Mouse (Mus musculus) spleen, postnatal 14 days (tissue): ENCODE measurements at regions not wholly inside any gene's neighbourhood (a gene's known extent, or its start where the extent isn't known, plus 50 kb on each side); places are given as distances from the start of the nearest gene placed in this dataset.

ENCODE experiments used
- DNase-seq, 2 experiments: peaks; one replicate each; pipeline ENCODE4 v3.0.0; 2021 to 2022; ENCODE audit warnings: low spot score in 2 of 2

DNA sequence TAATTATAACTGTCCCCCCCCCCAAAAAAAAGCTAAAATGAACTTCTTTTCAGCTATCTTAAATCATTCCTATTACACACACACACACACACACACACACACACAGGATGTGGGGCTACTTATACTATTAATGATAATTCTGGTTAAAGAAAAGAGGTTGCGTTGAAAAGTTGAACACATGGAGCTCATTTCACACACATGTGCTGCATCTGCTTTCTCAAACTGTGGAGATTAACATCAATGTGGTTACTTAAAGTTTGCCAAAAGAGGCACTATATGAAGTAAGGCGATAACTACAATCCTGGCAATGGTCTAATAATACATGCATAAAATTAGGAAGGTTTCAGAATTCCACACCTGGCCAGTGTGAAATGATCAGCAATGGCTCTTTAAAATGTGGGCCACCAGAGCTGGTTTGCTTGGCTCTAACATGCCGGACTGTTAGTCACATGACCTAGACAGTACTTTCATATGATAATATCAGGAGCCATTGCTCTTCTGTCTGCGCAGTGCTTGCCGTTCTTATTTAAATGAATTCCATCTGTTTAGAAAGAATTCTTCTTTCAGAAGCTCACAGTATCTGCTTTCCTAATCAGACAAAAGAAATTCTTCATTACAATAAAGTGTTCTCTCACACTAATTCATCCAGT, 598.4 kb upstream of the Fam92a start:
- no peak for DNase-seq

DNA sequence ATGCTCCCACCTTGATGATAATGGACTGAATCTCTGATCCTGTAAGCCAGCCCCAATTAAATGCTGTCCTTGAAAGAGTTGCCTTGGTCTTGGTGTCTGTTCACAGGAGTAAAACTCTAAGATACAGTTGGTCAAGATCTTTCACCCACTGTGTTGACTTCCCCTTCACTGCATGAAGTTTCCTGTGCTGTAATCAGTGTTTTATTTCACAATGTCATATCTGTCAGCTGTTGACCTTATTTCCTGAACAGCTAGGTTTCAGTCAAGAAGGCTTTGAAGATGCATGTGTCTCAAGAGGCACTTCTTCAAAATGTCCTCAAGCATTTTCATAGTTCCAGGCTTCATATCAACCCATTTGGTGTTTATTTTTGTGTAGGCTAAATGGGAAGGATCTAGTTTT, 597.3 kb upstream of the Fam92a start:
- DNase-seq: no peak

DNA sequence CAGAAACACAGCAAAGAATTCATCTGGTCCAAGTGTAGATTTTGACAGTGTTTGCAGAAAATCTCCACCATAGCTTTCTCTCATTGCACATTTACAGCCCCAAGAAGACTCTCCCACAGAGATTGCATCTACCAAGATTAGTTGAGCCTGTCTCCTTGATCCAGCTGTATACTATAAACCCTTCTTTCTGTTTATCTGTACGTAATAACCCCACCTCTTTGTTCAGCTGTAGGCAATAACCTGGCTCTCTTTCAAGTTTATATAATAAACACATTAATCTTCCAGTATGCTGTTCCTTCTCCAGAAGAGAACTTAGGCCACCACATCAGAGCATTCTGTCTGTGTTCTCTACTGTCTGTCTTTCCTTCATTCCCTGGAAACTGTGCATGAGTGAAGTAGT, 594.9 kb upstream of the Fam92a start:
- no peak for DNase-seq

GRCm38 (mm10) chr4:12750817-12751216, 579.0 kb upstream of the Fam92a start:
- DNase-seq: no peak

GRCm38 (mm10) chr4:12749874-12750273, 578.1 kb upstream of the Fam92a start:
- DNase-seq: no peak

- DNase-seq: no peak
Measured at GRCm38 (mm10) chr4:12743714-12744327, 572.0 kb upstream of the Fam92a start.

- DNase-seq: no peak
Measured at GRCm38 (mm10) chr4:12736411-12736810, 564.6 kb upstream of the Fam92a start.

DNA sequence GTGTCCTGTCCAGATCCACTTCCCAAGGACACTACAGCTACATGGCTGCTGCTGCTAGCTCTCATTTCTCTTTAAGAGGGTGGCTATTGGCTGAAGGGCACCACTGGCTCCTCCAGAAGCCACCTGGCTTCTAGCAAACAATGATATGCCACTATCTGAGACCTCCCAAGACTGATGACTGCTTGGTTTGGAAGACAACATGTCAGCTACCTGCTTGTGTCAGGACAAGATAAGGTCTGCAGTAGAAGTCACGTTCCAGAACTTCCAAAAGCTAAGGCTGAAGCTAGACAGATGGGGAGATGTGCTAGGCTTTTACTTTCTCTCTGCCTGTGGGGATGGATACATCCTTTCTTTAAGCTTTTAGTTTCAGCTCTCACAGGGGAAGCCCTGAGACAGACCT, 528.4 kb upstream of the Fam92a start:
- no peak for DNase-seq

DNA sequence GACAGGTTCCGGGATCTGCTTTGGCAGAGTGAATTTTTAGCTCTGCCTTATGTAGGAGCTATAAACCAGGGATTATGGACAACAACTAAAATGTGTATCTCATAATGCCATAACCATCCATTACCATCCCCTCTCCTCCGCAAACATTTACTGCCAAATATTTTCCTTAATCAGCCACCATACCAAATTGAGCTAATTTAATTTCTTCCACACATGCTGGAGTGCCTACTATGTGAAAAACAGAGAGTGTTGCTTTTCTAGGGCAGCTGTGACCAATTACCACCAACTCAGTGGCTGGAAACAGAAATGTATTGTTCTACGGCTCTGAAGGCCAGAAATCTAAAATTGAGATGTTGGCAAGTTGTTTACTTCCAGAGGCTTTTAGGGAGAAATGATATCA, 506.0 kb upstream of the Fam92a start:
- no peak for DNase-seq

DNA sequence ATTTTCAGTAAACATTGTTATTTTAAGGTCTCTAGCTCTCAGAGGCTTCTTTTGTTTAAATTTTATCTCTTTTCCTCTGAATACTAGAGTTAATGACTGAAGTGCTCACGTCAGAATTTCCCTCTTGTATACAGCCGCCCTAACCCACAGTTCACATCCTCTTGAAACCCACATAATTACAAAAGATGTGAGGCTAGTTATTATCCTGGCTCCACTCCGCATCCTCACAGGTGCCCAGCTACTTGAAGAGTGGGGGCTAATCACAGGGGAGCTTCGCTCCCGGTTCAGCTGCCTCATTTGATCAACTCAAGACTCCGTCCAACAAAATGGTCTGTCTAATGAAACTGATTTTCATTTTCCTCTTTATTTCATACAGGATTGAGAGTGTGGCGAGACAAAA, 499.6 kb upstream of the Fam92a start:
- no peak for DNase-seq

DNA sequence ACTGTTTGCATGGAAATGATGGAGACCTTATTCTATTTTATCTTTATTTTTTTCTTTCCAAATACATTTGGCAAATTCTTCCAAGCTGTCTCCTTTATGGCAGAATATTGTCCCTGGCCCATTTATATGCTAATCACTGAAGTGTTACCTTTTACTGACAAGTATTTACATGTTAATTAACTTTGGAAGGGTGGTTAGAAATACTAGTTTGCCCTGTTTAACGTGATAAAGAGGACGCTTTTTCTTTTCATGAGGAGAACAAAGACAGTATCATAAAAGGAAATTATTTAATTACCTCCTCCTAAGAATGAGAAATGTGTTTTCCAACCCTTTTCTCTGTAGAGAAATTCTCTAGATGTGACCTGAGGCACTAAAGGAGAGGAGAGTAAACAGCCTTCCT, 491.4 kb upstream of the Fam92a start:
- no peak for DNase-seq

DNA sequence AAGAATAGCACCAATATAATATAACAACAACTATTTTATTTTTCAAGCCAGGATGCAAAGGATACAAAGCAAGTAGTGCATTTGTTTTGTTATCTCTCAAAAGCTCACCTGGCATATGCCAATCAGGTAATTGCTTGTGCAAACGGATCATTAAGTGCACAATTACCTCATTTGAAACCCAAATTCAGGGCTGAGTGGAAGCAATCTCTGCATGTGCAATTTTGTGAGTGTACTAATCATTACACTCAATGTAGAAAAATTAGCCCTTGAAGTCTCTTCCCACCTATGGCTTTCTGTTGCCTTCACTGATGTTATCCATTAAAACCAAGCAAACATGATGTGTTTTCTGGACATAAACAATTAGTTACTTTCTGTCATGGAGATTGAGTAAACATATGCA, 490.9 kb upstream of the Fam92a start:
- no peak for DNase-seq

DNA sequence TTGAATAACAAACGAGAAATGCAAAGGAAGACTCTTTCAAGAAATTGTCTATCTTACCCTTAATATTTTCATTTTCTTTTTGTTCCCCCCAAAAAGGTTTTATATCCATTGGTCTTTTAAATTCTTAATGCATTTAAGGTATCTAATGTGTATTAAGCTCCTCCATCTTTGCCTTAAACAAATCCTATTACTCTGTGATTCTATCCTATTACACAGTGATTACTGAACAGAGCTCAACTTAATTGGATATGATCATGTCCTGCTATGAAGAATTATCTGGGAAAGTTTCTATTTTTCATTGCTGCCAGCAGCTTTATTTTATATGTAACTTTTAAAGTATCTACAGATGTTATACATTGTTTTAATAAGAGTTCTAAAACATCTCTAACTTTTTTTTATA, 487.3 kb upstream of the Fam92a start:
- DNase-seq: no peak

DNA sequence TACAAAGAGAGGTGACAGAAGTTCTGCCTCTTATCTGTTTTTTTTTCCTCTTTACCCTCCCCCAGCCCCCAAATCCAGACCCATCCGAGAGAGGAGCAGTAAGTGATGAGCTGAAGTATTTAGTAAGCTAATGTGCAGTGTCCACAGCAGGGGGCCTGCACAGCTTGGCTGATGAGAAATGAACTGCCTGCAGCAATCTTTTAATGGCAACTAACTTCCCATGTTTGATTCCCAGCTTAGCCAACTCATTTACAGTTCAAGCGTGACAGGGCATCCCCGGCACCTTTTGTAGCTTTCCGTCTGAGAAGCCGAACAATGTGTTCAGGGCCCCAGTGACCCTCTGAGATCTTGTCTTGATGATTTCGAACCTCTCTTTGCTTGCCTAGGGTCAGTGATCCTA, 486.8 kb upstream of the Fam92a start:
- no peak for DNase-seq

- no peak for DNase-seq
Measured at GRCm38 (mm10) chr4:12657820-12658219, 486.0 kb upstream of the Fam92a start.

DNA sequence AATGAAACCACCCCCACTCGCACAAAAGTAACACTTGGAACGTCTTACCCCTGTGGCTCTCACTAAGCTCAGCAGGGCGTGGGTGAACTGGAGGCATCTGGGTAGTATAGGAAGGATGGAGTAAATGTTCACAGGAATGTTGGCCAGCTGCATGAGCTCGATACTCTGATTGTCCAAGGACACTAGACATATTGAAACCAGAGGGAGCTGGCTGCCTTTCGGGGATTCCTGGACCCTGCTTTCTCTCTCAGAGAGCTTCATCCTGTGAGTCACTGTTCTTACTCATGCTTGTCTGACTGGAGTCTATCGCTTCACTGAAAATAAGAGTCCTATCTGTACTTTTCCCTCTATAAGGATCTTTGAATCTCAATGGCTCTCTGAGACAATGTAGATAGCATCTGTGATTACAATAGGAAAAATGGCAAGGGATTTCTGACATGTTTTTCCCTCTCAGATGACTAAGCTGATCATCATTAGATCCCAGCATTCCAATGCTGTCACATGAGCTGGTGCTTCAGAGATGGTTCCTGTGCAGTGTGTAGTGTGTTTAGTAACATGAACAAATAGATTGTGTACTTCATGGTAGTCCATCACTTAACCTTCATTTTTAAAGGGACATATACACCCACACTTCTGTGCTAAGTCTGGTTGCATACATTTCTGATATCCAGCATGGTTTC, 485.2 kb upstream of the Fam92a start:
- no peak for DNase-seq

DNA sequence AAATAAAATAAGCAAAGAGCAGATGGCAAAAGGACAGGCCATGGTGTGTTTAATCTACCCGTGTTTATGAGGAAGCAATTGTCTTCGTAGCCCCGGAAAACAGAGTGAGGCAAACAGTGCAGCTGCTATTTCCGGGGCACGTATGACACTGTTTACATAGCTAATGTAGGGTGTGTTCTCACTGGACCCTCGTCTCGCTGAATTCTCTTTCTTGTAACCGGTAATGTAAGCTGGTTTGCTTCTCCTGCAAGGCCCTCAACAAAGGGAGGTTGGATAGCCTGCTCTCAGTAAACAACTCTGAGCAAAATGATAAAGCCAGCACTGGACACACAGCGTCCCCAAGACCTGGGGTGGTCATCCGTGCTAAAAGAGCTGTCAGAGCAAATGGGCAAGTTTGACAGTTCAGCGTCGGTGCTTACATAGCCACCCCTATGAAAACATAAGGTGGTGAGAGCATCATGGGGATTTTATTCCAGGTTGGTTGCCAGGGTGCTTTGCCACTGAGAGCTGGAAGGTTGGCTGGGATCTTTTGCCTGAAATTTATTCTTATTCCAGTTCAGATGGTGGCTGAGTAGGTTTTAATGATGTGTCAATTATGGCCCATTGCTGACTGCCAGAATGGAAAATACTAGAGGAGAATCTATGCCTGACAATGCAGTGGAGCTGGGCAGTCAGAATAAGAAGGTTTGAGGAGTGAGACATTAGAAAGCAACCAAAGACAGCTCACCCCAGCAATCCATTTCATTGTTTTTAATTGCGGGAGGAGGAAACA, 483.8 kb upstream of the Fam92a start:
- DNase-seq: no peak

GRCm38 (mm10) chr4:12654568-12655456, 483.0 kb upstream of the Fam92a start:
- DNase-seq: no peak

DNA sequence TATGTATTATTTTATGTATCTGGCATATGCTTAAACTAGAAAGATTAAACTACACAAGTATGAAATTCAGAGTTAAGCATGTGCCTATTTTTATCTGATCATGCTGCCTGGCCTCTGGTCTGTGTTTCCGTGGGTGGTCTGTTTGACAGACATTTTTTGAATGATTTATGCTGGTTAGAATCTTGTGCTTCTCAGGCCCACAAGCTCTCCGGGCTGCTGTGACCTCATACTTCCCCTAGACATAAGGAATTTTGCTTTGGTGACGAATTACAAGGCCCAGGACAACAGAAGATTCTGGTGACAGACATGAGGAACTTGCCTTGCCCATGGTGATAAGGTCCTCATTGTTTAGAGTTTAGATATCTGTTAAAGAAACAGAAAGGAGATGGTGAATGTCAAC, 475.9 kb upstream of the Fam92a start:
- DNase-seq: no peak

DNA sequence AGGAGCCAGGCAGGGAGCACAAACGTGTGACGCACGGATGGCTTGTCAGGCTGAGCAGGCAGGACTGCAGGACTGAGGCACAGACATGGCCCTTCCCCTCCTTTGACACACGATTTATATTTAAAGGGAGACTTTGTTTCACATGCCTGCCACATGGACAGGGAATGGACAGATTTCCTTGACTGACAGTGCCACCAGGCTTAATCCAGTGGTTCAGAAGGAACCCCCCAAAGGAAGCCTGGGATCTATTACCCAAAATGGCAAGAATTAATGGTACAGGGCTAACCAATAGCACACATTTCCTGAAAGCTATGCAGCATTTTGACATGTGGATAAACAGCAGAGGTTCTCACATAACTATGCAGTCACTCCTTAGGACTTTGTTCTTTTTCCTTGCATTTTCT, 470.7 kb upstream of the Fam92a start:
- DNase-seq: no peak

GRCm38 (mm10) chr4:12629375-12629821, 457.6 kb upstream of the Fam92a start:
- DNase-seq: no peak
